Mouse (Mus musculus) ES-CJ7 (cell line): ENCODE data around the gene Bloc1s3.

Experiments
- DNase-seq: peaks from one replicate; pipeline ENCODE4 v3.0.0; 2011; ENCODE audit warnings: low read depth, low spot score

Bloc1s3 gene

GRCm38 (mm10) chr7:19508150-19508923 is at the start of gene Bloc1s3, which contains the start of gene Trappc6a:
Gene Bloc1s3 (minus strand): TSS chr7:19508367.
Gene Trappc6a (plus strand): TSS chr7:19508395.
- DNase-seq = peak; percentile 92

GRCm38 (mm10) chr7:19557086-19557485 is 48.9 kb upstream of the Bloc1s3 start:
- no peak for DNase-seq

- no peak for DNase-seq
Measured at GRCm38 (mm10) chr7:19554168-19554567, 46.0 kb upstream of the Bloc1s3 start.

- no peak for DNase-seq
Measured at GRCm38 (mm10) chr7:19552443-19552842, 44.3 kb upstream of the Bloc1s3 start.

GRCm38 (mm10) chr7:19551634-19552033 is 43.5 kb upstream of the Bloc1s3 start:
- DNase-seq = no peak

- no peak for DNase-seq
Measured at GRCm38 (mm10) chr7:19549394-19549793, 41.2 kb upstream of the Bloc1s3 start.

GRCm38 (mm10) chr7:19547344-19547969 is 39.3 kb upstream of the Bloc1s3 start:
- no peak for DNase-seq

- no peak for DNase-seq
Measured at GRCm38 (mm10) chr7:19546007-19546406, 37.8 kb upstream of the Bloc1s3 start.

- no peak for DNase-seq
Measured at GRCm38 (mm10) chr7:19543584-19543983, 35.4 kb upstream of the Bloc1s3 start.

- no peak for DNase-seq
Measured at GRCm38 (mm10) chr7:19542155-19542691, 34.1 kb upstream of the Bloc1s3 start.

- no peak for DNase-seq
Measured at GRCm38 (mm10) chr7:19541681-19542154, 33.6 kb upstream of the Bloc1s3 start.

GRCm38 (mm10) chr7:19540771-19541566 is 32.8 kb upstream of the Bloc1s3 start:
- DNase-seq = no peak

GRCm38 (mm10) chr7:19534676-19535075 is 26.5 kb upstream of the Bloc1s3 start:
- DNase-seq = no peak

GRCm38 (mm10) chr7:19532240-19532639 is 24.1 kb upstream of the Bloc1s3 start:
- DNase-seq = no peak

- DNase-seq = peak; percentile 51
Measured at GRCm38 (mm10) chr7:19531077-19531476, 22.9 kb upstream of the Bloc1s3 start.

- no peak for DNase-seq
Measured at GRCm38 (mm10) chr7:19525105-19525481, 16.9 kb upstream of the Bloc1s3 start.

GRCm38 (mm10) chr7:19524420-19525104 is 16.4 kb upstream of the Bloc1s3 start:
- DNase-seq = no peak

GRCm38 (mm10) chr7:19523757-19524419 is 15.7 kb upstream of the Bloc1s3 start:
- peak; percentile 48 for DNase-seq

- DNase-seq = no peak
Measured at GRCm38 (mm10) chr7:19523017-19523756, 15.0 kb upstream of the Bloc1s3 start.

- DNase-seq = no peak
Measured at GRCm38 (mm10) chr7:19520032-19520431, 11.9 kb upstream of the Bloc1s3 start.
